Mouse (Mus musculus) CH12.LX (cell line): Measurements from ENCODE around the gene Hoxd4. TPM values are rescaled to one million over a fixed set of nuclear protein-coding genes. Genes with fewer than 3 reads are reported as not detected.

ENCODE experiments used
- DNase-seq: peaks from one replicate; pipeline ENCODE4 v3.0.0-alpha.2; 2013; ENCODE audit errors: extremely low read depth
- H3K27ac ChIP-seq: 2 replicates; pipeline ENCODE4 v1.5.1; 2012; ENCODE audit warnings: low read depth, mild to moderate bottlenecking, control low read depth, moderate library complexity; ENCODE audit not compliant: insufficient read depth
- H3K27me3 ChIP-seq: replicated peaks from 2 replicates; pipeline ENCODE3; 2012; ENCODE audit warnings: inconsistent platforms
- H3K36me3 ChIP-seq, 2 experiments: replicated peaks in 1 of 2; 2 replicates each; pipeline versions ENCODE3 to v1.6.1; 2012; ENCODE audit warnings: inconsistent platforms in 1 of 2, low read length in 1 of 2, mild to moderate bottlenecking in 1 of 2, mixed read lengths in 1 of 2, moderate library complexity in 1 of 2; ENCODE audit not compliant: control insufficient read depth in 1 of 2, insufficient read depth in 1 of 2
- H3K4me1 ChIP-seq, 2 experiments: 2 replicates each; pipeline ENCODE4 v1.6.1; 2012; ENCODE audit warnings: inconsistent platforms in 1 of 2, moderate library complexity in 1 of 2; ENCODE audit not compliant: insufficient read depth in 2 of 2, control insufficient read depth in 1 of 2
- H3K4me2 ChIP-seq: 2 replicates; pipeline ENCODE4 v1.6.1; 2012; ENCODE audit warnings: low read depth, mild to moderate bottlenecking, control low read depth; ENCODE audit not compliant: poor library complexity, insufficient read depth, severe bottlenecking
- H3K4me3 ChIP-seq, 3 experiments: fragments of 150-350 bp in 1 of 3; sonication (generic) in 1 of 3; replicated peaks in 1 of 3; 2 replicates each; pipeline versions ENCODE3 to v1.5.1; 2011 to 2012; ENCODE audit warnings: low read depth in 2 of 3, low read length in 2 of 3, mild to moderate bottlenecking in 2 of 3, moderate library complexity in 2 of 3, control low read depth in 1 of 3, improper control_type of control experiment in 1 of 3, inconsistent platforms in 1 of 3, mixed read lengths in 1 of 3; ENCODE audit not compliant: poor library complexity in 1 of 3
- H3K79me2 ChIP-seq: replicated peaks from 2 replicates; pipeline ENCODE4 v1.6.1; 2012; ENCODE audit warnings: mild to moderate bottlenecking, moderate library complexity; ENCODE audit not compliant: control insufficient read depth, poor library complexity, insufficient read depth, severe bottlenecking; ENCODE audit errors: extremely low read depth
- H3K9ac ChIP-seq: 2 replicates; pipeline ENCODE4 v1.6.1; 2012; ENCODE audit warnings: low read depth, mild to moderate bottlenecking, control low read depth, moderate library complexity; ENCODE audit not compliant: insufficient read depth
- H3K9me3 ChIP-seq: replicated peaks from 2 replicates; pipeline ENCODE3; 2012; ENCODE audit warnings: low read length, inconsistent platforms, mixed read lengths
- BHLHE40 ChIP-seq: IDR thresholded peaks from 2 replicates; pipeline ENCODE4 v1.6.1; 2011; ENCODE audit warnings: mild to moderate bottlenecking, low read depth, low read length, improper control_type of control experiment
- CHD1 ChIP-seq: IDR thresholded peaks from 2 replicates; pipeline ENCODE4 v1.6.1; 2012; ENCODE audit warnings: low read depth, low read length, improper control_type of control experiment, inconsistent platforms
- CHD2 ChIP-seq: IDR thresholded peaks from 2 replicates; pipeline ENCODE4 v1.6.1; 2011; ENCODE audit warnings: low read length, improper control_type of control experiment
- CTCF ChIP-seq, 2 experiments: IDR thresholded peaks in 1 of 2; conservative IDR thresholded peaks in 1 of 2; 2 replicates each; pipeline ENCODE4 v1.5.1; 2011 to 2012; ENCODE audit warnings: low read depth in 2 of 2, low read length in 2 of 2, improper control_type of control experiment in 1 of 2, inconsistent platforms in 1 of 2, mild to moderate bottlenecking in 1 of 2, moderate library complexity in 1 of 2
- E2F4 ChIP-seq: IDR thresholded peaks from 2 replicates; pipeline ENCODE4 v1.6.1; 2011; ENCODE audit warnings: low read depth, low read length, improper control_type of control experiment; ENCODE audit not compliant: insufficient replicate concordance
- ELF1 ChIP-seq: IDR thresholded peaks from 2 replicates; pipeline ENCODE4 v1.6.1; 2014; ENCODE audit warnings: low read depth, mild to moderate bottlenecking, inconsistent platforms, low read length, improper control_type of control experiment
- ETS1 ChIP-seq: conservative IDR thresholded peaks from 2 replicates; pipeline ENCODE4 v1.6.1; 2012; ENCODE audit warnings: low read depth, mild to moderate bottlenecking, inconsistent platforms, low read length, improper control_type of control experiment, moderate library complexity
- GABPA ChIP-seq: IDR thresholded peaks from 2 replicates; pipeline ENCODE4 v1.6.1; 2012; ENCODE audit warnings: low read depth, low read length, improper control_type of control experiment, inconsistent platforms; ENCODE audit not compliant: insufficient replicate concordance
- IRF4 ChIP-seq: IDR thresholded peaks from 2 replicates; pipeline ENCODE4 v1.6.1; 2014; ENCODE audit warnings: low read depth, mild to moderate bottlenecking, inconsistent platforms, low read length, improper control_type of control experiment
- JUN ChIP-seq: IDR thresholded peaks from 2 replicates; pipeline ENCODE4 v1.6.1; 2011; ENCODE audit warnings: low read depth, mild to moderate bottlenecking, low read length, improper control_type of control experiment, moderate library complexity; ENCODE audit not compliant: insufficient read depth
- JUND ChIP-seq: conservative IDR thresholded peaks from 2 replicates; pipeline ENCODE4 v1.6.1; 2011; ENCODE audit warnings: low read depth, low read length, improper control_type of control experiment
- MAFK ChIP-seq: IDR thresholded peaks from 2 replicates; pipeline ENCODE4 v1.6.1; 2011; ENCODE audit warnings: low read length, improper control_type of control experiment; ENCODE audit not compliant: insufficient replicate concordance
- MAX ChIP-seq: IDR thresholded peaks from 2 replicates; pipeline ENCODE4 v1.6.1; 2011; ENCODE audit warnings: low read length, improper control_type of control experiment
- MAZ ChIP-seq: IDR thresholded peaks from 2 replicates; pipeline ENCODE4 v1.6.1; 2012; ENCODE audit warnings: low read depth, mild to moderate bottlenecking, inconsistent platforms, low read length, improper control_type of control experiment, moderate library complexity
- NELFE ChIP-seq: IDR thresholded peaks from 2 replicates; pipeline ENCODE4 v1.6.1; 2011; ENCODE audit warnings: low read depth, low read length, improper control_type of control experiment
- NRF1 ChIP-seq: IDR thresholded peaks from 2 replicates; pipeline ENCODE4 v1.6.1; 2014; ENCODE audit warnings: low read depth, mild to moderate bottlenecking, inconsistent platforms, low read length, improper control_type of control experiment, moderate library complexity
- POLR2AphosphoS2 ChIP-seq: IDR thresholded peaks from 2 replicates; pipeline ENCODE4 v1.6.1; 2011; ENCODE audit warnings: low read depth, low read length, improper control_type of control experiment
- RAD21 ChIP-seq: IDR thresholded peaks from 2 replicates; pipeline ENCODE4 v1.6.1; 2011; ENCODE audit warnings: low read depth, mild to moderate bottlenecking, low read length, improper control_type of control experiment, moderate library complexity
- SMC3 ChIP-seq: IDR thresholded peaks from 2 replicates; pipeline ENCODE4 v1.6.1; 2011; ENCODE audit warnings: low read depth, low read length, improper control_type of control experiment
- TBP ChIP-seq: conservative IDR thresholded peaks from 2 replicates; pipeline ENCODE4 v1.6.1; 2011; ENCODE audit warnings: low read depth, low read length, improper control_type of control experiment
- TCF12 ChIP-seq: IDR thresholded peaks from 2 replicates; pipeline ENCODE4 v1.6.1; 2014; ENCODE audit warnings: low read depth, mild to moderate bottlenecking, inconsistent platforms, low read length, improper control_type of control experiment
- USF1 ChIP-seq: IDR thresholded peaks from 2 replicates; pipeline ENCODE4 v1.6.1; 2014; ENCODE audit warnings: low read depth, mild to moderate bottlenecking, inconsistent platforms, low read length, improper control_type of control experiment
- USF2 ChIP-seq: conservative IDR thresholded peaks from 2 replicates; pipeline ENCODE4 v1.6.1; 2011; ENCODE audit warnings: low read depth, low read length, improper control_type of control experiment
- ZKSCAN1 ChIP-seq: IDR thresholded peaks from 2 replicates; pipeline ENCODE4 v1.6.1; 2012; ENCODE audit warnings: low read depth, inconsistent platforms, low read length, improper control_type of control experiment, borderline replicate concordance
- ZNF384 ChIP-seq: IDR thresholded peaks from 2 replicates; pipeline ENCODE4 v1.6.1; 2012; ENCODE audit warnings: low read depth, low read length, improper control_type of control experiment, inconsistent platforms
- dilution Hi-C: fragments of 300-500 bp; cut with MboI; formaldehyde crosslinking; loops from 2 replicates; pipeline ENCODE4 v1.14.3; 2020; ENCODE audit warnings: low sequenced_read_pairs; ENCODE audit not compliant: extremely low pct_unique_long_range_greater_than_20kb, extremely low pct_ligation_motif_present
- in situ Hi-C: fragments of 300-500 bp; cut with MboI; formaldehyde crosslinking; loops from 3 replicates; pipeline ENCODE4 v1.14.3; 2019; ENCODE audit warnings: low sequenced_read_pairs, low pct_ligation_motif_present, low pct_unique_long_range_greater_than_20kb, mixed read lengths
- polyA plus RNA-seq: library from polyadenylated mRNA; unstranded; fragments of >175 nt; gene quantifications from 2 replicates; pipeline ENCODE4 v1.2.1, GENCODE M21; 2012; ENCODE audit warnings: low read depth; ENCODE audit not compliant: insufficient read length
- total RNA-seq, 2 experiments: library from RNA; depleted of rRNA; stranded (reverse); fragments of 300-350 nt in 1 of 2; fragments of >200 nt in 1 of 2; gene quantifications; 2 replicates each; pipeline ENCODE4 v1.2.3; 2012 to 2014

The Hoxd4 gene
- total and polyA plus RNA-seq, 3 experiments: 6.0 to 9.8 (median 6.3) TPM

GRCm38 (mm10) chr2:74704999-74705466 is 6.7 kb upstream of the Hoxd4 start:
- Histone ChIP-seq H3K9ac (no peak overlapping the region), H3K27ac (no peak overlapping the region), H3K4me3 (peak overlapping the region in 1 of 3 experiments; percentile 50), H3K27me3 (peaks cover 6% of the 10 kb centered on the region), H3K36me3 (no peaks in the 10 kb centered on the region), H3K79me2 (no peaks in the 10 kb centered on the region)
- in situ Hi-C loops: loop anchor here (25.0 kb wide), 1 partner anchor 882 kb away; no protein-coding TSS in a partner anchor
- DNase-seq: no peak
- TF ChIP-seq ZNF384: no peak
- TF ChIP-seq CHD1: no peak
- TF ChIP-seq JUN: no peak
- no peak for TF ChIP-seq MAX
- TF ChIP-seq USF2: no peak
- TF ChIP-seq CHD2: no peak
- TF ChIP-seq RAD21: no peak
- TF ChIP-seq BHLHE40: no peak
- no peak for TF ChIP-seq ZKSCAN1
- no peak for TF ChIP-seq TCF12
- TF ChIP-seq NRF1: no peak
- no peak for TF ChIP-seq ETS1
- TF ChIP-seq CTCF (conservative IDR thresholded peaks at IDR 0.05 in 1 of 2, IDR thresholded peaks at IDR 0.05 in 1 of 2; ENCODE audit: low read depth in 2 of 2, low read length in 2 of 2): no peak
- TF ChIP-seq MAFK: no peak
- TF ChIP-seq, all 38 proteins: peak for 0
- Histone ChIP-seq H3K9me3 (no peaks in the 10 kb centered on the region), H3K4me2 (no peak overlapping the region), H3K4me1 (peaks cover 0 to 4% of the 10 kb centered on the region in 2 experiments; a peak in 2 of 4 replicates)
- dilution Hi-C loops: no loop called here

GRCm38 (mm10) chr2:74705467-74706089 is 6.2 kb upstream of the Hoxd4 start:
- Histone ChIP-seq H3K4me3 (peak overlapping the region in 1 of 3 experiments; percentile 50), H3K4me2 (no peak overlapping the region), H3K27me3 (peaks cover 6% of the 10 kb centered on the region), H3K9ac (no peak overlapping the region), H3K36me3 (no peaks in the 10 kb centered on the region), H3K9me3 (no peaks in the 10 kb centered on the region), H3K79me2 (no peaks in the 10 kb centered on the region), H3K4me1 (peaks cover 0 to 4% of the 10 kb centered on the region in 2 experiments; a peak in 2 of 4 replicates), H3K27ac (no peak overlapping the region)
- in situ Hi-C loops (loop anchor here (25.0 kb wide), 1 partner anchor 882 kb away; no protein-coding TSS in a partner anchor), dilution Hi-C loops (no loop called here)
- peak; percentile 7 for DNase-seq
- TF ChIP-seq TBP (no peak), CTCF (conservative IDR thresholded peaks at IDR 0.05 in 1 of 2, IDR thresholded peaks at IDR 0.05 in 1 of 2; ENCODE audit: low read depth in 2 of 2, low read length in 2 of 2) (no peak), BHLHE40 (no peak), RAD21 (no peak), GABPA (no peak), ETS1 (no peak), E2F4 (no peak), POLR2AphosphoS2 (no peak), JUND (no peak), MAZ (no peak), USF2 (no peak), SMC3 (no peak), ELF1 (no peak), IRF4 (no peak), USF1 (no peak), NELFE (no peak)
